Mouse (Mus musculus) heart, postnatal 36 days (tissue): ENCODE data around the gene Samhd1. TPM values are rescaled to one million over a fixed set of nuclear protein-coding genes. Genes with fewer than 3 reads are reported as not detected.

Experiments used
- DNase-seq, 2 experiments: peaks; one replicate each; pipeline ENCODE4 v3.0.0; 2021 to 2022
- intact Hi-C: fragments of 180-260 bp; cut with DNase I; formaldehyde crosslinking; loops from one replicate; pipeline ENCODE4 v1.15.1; 2025
- total RNA-seq, 2 experiments: library from RNA; stranded (reverse); gene quantifications; 2 replicates each; pipeline ENCODE4 v1.2.3; 2021

The Samhd1 gene
- total RNA-seq, 2 experiments from 2014 or later, result 21.9 to 29.5 TPM

DNA sequence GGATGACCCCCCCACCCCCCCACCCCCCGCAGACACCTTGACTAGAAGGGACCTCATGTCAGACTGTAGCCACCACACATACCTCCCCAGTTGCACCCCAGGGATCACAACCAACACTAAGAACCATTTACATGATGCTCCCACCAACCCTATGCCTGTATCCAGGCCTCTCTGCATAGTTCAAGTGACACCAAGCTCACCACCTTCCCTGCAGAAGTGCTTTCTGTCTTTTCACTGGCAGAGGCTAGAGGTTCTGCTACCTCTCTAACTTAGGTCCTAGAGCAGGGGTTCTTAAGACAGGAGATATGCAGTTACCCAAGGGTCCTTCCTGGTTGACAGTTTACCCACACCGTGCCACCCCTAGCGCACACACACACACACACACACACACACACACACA lies 59.8 kb downstream of the Samhd1 start:
- DNase-seq, result no peak
- intact Hi-C loops, result no loop called here

DNA sequence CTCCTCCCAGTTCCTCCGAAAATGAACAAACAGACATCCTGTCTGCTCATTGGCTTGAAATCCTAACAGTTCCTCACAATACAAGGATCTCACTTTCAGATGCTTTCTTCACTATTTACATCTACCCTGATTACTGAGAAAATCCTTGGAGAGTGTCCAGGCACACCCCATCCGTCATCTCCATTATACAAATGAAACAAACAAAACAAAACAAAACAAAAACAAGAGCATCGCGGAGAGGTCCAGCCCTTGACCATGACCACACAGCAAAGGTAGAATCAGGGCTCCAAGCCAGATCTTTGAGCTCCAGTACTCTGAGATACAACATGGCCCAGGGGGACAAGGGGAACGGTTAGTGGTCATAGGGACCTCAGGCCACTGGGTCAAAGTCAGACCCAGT lies 60.3 kb downstream of the Samhd1 start:
- DNase-seq, result no peak
- intact Hi-C loops, result no loop called here

DNA sequence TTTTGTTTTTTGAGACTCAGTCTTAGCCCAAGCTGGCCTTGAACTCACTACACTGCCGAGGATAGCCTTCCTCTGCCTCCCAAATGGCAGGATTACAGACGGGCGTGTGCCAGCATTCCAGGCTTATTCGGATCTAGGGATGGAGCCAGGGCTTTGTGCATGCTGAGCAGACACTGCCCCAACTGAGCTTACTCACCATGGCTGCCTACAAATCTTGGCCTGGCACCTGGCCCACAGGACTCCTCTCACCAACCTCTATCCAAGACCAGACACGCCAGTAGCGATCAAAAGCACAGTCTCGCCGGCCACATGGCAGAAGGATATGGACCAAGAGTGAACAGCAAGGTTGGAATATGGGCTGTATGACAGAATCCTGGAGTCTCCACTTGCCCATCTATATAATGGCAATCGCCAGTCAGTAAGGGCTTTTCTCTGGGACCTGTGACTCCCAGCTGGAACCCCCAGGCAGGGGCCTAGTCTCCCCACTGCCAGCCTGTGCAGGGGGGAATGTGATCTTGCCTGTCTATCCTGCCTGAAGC lies 60.8 kb downstream of the Samhd1 start:
- intact Hi-C loops, result no loop called here
- no peak for DNase-seq

DNA sequence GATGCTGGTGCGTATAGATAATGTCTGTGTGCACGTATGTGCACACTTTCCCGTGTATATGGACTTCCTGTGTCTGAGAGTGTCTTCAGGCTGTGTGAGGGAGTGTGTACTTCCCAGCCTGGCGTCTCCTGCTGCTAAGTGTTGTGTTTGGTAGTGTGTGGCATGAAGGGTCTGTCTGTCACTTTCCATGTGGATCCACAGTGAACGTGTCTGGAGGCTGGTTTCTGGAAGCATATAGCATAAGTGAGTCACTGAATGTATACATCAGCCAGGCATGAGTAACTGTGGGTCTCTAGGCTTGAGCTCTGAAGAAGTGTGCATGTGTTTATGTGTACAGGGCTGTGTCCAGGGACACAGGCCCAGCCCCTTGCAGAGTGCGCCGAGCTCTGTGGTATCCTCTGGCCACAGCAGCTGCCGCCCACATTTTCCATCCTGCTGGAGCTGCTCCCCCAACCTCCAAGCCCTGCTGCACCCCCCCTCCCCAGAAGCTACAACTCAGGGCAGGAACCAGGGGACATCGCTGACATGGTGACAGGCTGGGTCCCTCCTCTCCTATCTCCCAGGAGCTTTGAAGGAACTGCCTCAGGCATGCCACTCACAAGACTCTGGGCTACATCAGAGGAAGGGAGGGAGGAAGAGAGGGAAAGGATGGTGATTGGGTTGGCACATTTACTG lies 61.5 kb downstream of the Samhd1 start:
- intact Hi-C loops, result no loop called here
- no peak for DNase-seq

DNA sequence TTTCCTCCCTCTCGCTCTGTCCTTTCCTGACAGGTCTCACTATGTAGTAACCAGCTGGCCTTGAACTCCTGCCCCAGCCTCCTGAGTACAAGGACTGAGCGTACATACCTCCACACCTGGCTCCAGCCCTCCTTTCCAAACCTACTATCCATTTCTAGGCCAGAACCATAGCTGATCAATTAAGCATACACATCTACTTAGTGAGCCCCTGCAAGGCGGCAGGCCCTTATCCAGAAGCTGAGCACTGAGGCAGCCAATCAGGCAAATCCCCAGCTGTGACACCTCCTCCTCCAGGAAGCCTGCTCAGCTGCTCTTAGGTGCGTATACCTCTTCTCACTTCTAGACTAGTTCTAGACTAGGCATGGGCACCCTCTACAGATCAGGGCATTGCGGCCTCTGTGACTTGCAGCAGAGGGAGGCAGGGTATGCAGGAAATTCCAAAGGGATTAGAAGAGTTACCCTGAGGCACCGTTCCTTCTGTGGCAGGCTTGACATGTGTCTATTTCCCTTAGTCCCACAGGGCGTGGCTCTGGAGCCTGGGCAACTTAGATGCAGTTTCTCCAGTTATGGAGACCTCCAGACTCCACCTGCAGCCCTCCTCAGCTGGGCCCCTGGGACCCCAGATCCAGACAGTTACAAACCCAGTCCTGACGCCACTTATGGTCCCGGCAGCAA lies 62.6 kb downstream of the Samhd1 start:
- intact Hi-C loops, result no loop called here
- no peak for DNase-seq

DNA sequence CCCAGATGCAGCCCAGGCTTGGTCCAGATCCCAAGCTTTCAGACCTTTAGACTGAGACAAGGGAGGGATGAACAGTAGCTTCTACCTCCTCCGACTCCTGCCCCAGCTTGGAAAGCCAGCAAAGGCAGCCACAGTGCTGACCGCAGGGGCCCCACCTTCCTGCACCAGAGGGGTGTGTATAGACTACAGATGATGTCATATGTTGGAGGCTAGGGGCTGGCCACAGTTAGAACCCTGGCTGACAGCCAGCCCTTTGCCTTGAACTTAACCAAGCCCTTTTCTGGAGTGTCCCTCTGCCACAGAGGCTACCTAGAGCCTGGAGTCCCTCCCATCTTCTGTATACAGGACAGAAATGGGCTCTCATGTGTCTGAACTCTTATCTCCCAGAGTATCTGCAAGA lies 63.5 kb downstream of the Samhd1 start:
- intact Hi-C loops, result no loop called here
- peak; percentile 75 to 81 for DNase-seq

DNA sequence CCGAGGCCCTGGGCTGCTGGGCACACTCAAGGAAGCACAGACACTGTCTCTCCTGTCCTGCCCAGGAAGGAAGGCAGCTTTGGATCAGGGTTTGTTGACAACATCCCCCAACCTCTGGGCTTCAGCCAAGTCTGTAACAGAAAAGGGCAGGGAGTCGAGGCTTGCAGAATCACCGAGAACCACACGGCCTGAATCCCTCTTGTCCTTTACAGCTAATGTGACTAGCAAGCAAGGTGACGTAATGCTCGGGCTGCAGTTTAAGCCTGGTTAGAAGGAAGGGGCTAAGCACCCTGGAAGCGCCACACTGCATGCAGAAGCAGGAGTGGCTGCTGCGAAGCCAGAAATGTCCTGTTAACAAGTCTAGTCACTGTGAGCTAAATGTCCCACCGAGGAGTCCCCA lies 64.7 kb downstream of the Samhd1 start:
- intact Hi-C loops, result no loop called here
- peak; percentile 56 to 61 for DNase-seq

DNA sequence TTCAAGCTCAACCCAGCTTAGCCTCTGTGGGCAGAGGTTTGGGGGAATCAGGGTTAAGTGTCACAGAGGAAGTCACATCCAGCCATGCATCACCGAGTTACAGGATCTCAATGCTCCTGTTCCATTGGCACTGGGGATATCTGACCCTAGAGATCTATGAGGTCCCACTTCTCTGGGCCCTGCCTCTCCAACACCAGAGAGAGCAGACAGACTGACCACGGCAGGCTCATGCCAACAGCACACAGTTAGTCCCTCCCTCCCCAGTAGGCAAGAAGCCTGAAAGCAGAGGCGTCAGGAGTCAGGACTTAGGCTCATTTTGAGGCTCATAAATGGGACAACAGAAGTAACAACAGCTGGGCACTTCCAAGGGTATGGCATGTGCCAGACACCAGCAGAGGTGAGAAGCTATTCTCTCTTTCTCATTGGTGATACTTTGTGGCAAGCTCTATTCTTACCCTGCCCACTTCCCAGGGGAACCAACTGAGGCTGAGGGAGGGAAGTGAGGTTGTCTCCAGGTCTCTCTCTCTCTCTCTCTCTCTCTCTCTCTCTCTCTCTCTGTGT lies 65.2 kb downstream of the Samhd1 start:
- intact Hi-C loops, result no loop called here
- no peak for DNase-seq

DNA sequence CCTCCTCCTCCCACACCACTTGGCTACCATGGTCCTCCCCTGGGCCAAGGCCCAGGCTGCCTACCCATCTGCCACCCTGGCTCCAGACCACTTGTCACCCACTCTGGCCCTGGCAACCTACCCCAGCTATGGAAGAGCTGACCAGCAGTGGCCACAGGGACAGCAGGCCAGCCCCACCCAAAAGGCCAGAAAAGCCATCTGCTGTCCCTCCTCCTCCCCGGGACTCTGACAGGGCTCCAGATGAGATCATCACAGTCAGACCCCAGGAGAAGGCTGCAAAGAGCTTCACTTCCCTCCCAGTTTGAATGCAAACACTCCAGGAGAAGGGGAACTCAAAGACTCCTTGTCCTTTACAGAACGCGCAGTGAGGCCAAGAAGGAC lies 65.7 kb downstream of the Samhd1 start:
- intact Hi-C loops, result no loop called here
- DNase-seq, result no peak

DNA sequence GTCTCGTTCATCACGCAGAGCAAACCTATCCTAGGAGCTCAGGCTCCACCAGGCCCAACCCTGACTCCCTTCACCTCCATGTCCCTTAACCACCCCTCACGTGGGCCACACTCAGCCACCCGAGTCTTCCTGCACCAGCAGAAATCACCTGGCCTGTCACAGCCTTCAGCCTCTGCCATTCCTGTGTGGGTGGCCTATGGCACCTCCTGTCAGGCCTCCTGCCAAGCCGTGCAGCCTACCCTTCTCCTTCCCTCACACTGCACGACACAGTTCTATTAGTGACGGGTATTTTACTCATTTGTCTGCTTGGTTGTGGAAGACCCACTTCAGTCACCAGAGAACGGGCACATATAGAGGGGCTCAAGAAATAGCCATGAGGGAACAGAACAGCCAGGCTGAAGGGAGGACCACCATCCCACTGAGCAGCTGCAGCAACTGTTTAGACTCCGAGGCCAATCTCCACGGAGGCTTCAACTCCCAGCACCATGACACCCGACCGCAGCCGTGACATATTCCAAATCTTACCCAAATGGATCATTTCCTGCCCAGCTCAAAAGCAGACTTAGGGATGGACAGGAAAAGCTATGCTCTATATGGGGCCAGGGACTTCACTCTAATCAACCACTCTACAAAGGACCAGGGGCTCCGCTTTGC lies 66.2 kb downstream of the Samhd1 start:
- intact Hi-C loops, result no loop called here
- DNase-seq, result no peak

DNA sequence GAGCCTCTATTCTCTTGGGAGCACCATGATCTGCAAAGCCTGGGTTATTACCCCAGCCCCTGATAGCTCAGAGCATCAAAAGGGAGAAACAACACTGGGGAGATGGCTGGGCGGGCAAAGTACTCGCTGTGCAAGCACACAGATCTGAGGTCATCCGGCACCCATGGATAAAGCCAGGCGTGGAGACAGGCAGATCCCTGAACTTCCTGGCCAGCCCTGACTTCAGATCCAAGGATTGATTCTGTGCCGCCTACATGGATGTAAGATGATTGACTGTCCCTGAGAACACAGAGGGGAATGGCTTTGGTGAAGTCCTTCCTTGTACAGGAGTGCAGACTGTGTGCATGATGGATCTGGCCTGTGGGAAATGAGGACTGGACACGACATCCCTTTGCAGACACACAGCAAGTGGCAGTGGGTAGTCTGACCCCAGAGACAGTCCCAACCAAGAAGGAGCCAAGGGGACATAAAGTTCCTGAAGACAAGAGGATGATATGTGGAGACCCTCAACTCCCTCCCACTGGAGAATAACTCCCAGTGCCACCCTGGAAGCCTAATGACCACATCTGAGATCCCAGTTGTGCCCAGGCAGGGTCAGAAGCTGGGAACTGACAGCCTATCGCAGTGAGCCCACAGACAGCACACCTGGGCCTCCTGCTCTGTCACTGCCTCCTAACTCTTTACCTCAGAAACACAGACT lies 68.2 kb downstream of the Samhd1 start:
- intact Hi-C loops, result no loop called here
- DNase-seq, result no peak

DNA sequence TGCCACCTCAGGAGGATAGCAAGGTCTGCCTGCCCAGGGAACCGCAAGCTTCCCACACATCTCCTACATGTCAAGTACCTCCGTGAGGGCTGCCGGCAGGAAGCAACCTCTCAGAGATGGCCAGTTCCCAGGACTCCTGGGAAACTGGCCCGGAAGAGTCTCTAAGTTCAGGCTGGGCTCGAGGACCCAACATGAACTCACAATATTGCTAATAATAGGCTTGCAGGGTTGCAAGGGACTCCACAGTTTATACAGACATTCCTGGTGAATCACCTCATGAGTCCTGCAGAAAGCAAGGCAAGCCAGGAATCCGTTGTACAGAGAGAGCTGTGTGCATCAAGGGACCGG lies 69.2 kb downstream of the Samhd1 start:
- no peak for DNase-seq
- intact Hi-C loops, result no loop called here

DNA sequence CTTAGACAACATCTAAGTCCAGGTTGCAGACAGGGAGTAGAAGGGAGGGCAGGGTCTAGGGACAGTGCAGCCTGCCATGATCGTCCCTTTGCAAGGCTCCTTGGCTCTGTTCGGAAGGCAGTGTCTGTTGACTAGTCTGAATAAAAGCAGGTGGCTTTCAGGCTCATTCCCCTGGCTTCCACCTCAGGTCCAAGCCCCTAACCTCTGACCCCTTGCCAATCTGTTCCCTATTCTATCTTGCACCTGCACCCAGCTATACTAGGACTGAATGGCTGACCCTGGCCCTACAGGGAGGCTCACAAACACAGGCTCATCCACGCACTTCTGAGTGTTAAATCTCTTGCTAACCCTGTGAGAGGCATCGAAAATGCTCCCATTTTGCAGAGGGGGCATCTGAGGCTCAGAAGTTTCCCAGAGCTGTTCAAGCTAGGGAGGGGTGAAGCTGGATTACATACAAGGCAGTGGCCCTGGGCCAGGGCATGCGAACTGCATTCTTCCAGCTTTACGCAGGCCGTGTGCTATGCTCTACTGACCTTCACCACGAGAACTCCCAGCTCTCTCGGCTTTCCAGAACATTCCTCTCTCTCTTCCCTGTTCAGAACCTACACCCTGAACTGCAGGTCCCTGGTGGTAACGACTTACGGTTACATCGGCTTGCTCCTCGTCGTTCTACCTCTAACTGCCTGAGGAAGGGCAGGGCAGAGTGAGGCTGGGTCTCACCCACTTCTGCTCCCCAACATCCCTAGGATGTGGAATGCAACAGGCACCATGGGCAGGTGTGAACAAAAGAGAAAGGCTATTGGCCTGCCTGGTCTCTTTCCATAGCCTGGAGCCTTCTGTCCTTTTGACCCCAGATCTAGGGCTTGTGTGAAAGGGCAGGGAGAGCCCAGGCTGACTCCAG lies 69.8 kb downstream of the Samhd1 start:
- DNase-seq, result peak in 1 of 2 experiments; percentile 60
- intact Hi-C loops, result no loop called here

DNA sequence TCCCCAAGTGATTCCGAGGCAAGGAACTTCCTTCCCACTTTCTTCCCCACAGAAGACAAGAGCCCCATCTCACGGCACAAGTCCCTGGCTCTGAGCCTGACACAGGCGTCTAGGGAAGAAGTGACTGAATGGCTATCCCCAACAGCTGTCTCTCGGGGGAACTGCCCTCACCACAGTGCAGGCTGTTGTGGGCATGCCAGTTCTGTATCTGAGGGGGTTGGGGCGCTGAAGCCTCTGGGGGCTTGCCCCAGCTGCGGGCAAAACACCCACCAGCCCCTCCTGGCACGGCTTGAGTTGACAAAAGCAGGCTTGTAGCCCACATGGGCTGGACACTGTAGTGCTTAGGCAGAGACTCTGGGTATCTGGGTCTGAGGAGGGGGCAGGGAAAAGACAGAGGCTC lies 70.9 kb downstream of the Samhd1 start:
- intact Hi-C loops, result no loop called here
- DNase-seq, result no peak

DNA sequence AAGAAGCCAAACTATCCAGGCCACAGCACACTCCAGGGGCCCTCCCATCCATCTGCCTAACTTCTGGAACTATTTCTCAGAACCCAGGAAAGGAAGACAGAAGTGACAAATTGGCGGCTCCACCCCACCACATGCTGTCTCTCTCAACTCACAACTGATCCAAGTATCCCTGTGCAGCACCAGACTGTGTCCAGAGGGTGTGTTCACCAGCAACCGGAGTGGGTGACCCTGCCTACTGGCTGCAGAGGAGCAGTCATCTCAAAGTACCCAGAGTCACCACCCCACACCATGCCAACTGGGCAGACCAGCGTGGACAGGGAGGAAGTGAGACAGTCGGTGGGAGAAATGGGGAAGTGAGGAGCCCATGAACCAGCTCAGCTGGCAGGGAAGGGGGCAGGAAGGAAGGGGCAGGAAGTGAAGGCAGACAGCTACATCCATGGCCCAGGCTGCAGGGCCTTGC lies 71.8 kb downstream of the Samhd1 start:
- DNase-seq, result no peak
- intact Hi-C loops, result no loop called here

DNA sequence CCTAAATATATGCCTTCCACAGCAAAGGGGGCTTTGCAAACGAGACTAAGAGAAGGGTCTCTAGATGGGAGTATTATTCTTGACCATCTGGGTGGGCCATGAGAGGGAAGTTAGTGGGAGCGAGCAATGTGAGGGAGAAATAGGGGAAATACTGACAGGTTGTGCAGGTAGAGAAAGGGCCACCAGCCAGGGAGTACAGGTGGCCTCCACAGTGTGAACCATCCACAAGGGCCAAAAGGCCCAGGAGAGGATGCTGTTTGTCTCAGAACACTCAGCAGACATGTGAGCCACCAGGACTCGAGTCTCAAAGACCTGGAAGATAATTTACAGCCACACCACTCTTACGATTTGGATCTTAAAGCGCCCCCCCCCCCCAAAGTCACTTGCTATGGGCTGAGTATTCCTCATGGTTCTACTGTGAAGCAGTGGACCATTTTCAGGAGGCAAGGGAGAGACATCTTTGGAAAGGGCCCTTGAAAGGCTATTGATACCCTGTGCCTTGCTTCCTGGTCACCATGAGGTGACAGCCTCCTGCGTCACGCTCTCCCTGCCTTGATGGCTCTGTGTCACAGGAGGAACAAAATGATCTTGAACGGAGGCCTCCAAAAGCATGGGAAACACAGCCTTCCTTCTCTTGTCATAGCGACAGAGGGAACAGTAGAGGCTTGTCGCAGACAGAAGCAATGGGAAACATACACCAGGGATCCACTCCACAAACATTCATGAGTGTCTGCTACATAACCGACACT lies 74.3 kb downstream of the Samhd1 start:
- intact Hi-C loops, result no loop called here
- no peak for DNase-seq

DNA sequence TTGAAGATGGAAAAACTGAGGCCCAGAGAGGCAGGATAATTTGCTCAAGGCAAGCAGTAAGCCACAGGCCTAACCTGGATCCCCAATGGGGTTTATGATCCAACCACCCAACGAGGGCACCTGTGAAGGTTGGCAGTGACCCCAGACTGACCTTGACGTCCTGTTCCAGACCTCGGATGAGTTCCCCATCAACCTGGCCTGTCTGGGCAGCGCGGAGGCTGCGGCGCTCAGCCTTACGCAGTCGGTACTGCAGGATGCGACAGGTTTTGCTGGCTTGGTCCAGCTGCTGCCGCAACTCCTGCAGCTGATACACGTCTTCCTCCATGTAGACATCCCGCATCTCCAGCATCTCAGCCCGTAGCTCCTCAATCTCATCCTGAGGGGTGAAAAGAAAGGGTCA lies 75.0 kb downstream of the Samhd1 start:
- intact Hi-C loops, result no loop called here
- no peak for DNase-seq

DNA sequence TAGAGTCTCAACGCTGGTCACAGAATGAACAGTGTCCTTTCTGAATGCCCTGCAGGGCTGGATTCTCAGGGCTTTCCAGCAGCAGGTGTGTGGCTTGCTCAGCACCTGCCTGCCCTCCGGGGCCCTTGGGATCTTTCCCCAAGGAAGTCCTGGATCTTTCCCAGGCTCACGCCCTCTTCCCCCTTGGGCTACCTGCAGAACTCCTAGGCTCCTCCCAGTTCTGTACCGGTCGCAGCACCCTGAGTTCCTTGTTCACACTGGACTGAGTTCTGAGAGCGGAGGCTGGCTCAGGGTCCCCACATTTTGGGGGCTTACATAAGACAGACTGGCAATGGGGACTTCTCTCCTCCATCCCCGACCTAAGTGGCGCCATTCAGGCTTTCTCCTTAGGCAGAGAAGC lies 75.9 kb downstream of the Samhd1 start:
- DNase-seq, result no peak
- intact Hi-C loops, result no loop called here

DNA sequence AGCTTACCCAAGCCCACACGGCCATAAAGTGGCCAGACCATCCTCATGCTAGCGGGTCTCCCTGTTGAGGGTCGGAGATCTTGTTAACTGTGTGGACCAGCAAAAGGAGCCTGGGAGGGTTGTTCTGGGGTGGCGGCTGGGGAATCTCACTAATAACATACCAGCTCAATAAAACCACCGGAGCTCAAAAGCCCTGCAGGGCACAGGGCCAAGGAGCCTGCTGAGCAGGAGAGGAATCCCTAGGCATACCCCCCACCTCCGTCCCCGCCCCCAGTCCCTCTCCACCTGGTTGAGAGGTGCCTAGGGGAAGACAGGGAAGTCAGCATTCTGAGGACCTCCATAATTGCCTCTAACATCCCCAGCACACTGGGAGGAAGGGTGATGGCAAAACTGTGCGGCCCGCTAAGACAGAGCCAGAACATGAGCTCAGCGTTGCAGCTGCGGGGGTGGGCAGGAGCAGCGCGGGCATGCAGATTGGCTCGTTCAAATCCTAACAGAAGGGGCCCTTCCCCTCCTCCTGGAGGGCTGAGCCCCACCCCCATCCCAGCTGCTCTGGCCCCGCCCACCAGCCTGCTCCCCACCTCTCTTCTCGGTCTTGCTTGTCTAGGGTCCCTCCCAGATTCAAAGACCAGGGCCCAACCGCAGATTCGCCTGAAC lies 76.6 kb downstream of the Samhd1 start:
- intact Hi-C loops, result no loop called here

More for the DNA sequence above, 76.6 kb downstream of the Samhd1 start:
- no peak for DNase-seq
